Mouse (Mus musculus) ovary, postnatal 36 days (tissue): ENCODE measurements around the gene Ankrd17.
A peak's percentile ranks its signal among the peaks of the same experiment; 100 is the strongest.

Experiments
- DNase-seq: peaks from one replicate; pipeline ENCODE4 v3.0.0; 2022; ENCODE audit warnings: low spot score, mixed read lengths

The Ankrd17 gene

DNA sequence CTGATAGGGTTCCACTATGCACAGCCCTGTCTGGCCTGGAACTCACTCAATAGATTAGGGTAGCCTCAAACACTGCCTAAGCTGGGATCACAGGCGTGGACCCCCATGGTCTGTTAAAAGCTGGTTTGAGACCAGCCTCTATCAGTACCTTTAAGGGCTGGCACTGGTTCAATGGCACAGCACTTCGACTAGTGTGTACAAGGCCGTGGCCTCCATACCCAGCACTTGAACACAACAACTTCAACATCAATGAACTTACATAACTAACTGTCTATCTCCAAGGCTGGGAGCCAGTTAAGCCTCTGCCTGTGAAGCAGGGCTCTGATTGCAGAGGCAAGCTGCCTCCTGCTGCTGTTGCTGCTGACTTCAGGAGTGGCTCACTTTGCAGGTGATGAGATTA, 148.6 kb downstream of the Ankrd17 start:
- peak; percentile 33 for DNase-seq

DNA sequence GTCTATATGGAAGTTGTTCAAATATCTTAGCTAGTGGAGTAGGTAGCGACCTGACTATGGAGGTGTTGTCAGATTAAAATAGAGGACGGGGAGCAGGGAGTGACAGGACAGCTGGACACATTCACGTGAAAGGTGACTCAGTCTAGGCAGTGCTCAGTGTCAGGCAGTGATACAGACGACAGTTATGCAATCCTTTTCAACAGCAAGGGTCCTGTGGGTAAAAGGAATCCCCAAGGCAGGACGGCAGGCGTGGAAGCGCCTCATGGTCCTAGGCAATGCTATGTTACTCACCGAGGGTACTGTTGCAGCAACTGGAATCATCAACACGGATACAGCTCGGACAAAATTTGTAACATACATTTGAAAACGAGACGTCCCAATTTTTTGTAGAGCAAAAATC, 149.2 kb downstream of the Ankrd17 start:
- DNase-seq = no peak

GRCm38 (mm10) chr5:90213356-90213755, 153.0 kb downstream of the Ankrd17 start:
- no peak for DNase-seq

DNA sequence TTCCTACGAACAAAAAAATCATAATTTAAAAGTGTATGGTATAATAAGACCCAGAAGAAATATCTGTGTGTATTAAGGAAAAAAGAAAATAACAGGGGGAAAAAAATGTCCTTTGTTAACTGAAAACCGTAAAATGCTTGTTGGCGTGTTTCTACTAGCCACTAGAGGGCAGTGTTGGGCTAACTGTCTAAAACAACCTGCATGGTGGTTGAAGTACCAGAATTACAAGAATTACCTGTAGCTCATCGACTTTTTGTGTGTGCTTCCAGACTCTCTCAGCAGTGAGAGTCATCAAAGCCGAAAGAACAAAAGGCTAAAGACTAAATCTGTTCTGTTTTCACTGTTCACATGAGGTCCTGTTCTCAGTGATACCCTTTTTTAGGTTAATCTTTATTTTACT, 163.2 kb downstream of the Ankrd17 start:
- DNase-seq = no peak

DNA sequence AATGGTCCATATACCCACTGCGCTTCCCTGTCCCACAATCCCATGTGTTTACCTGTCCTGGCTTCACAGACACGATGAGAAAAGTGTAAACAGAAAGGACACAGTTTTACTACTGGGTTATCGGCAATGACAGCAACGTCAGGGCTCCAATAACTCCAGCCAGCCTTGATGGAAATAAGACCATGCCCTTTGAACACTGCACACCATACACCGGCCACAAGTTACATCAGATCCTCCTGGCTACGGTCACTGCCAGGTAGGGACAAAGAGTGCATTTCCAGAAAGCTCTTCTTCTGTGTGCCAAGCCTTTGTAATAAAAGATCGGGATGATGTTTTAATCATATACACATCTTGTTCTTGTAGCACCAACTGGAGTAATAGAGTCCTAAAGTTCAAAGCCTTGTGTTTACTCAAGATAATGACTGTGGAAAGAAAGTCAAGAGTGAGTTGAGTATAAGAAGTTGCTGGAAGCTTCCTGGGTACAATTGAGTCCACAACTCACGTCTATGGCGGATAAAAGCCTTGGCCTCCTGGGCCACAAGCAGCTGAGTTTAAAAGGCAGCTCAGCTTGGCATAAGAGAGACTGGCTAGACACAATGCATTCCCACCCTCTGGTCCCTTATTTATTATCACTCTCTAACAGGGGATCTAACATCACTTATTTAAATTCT, 163.8 kb downstream of the Ankrd17 start:
- no peak for DNase-seq

- no peak for DNase-seq
Observed at GRCm38 (mm10) chr5:90199922-90200632, 166.3 kb downstream of the Ankrd17 start.

DNA sequence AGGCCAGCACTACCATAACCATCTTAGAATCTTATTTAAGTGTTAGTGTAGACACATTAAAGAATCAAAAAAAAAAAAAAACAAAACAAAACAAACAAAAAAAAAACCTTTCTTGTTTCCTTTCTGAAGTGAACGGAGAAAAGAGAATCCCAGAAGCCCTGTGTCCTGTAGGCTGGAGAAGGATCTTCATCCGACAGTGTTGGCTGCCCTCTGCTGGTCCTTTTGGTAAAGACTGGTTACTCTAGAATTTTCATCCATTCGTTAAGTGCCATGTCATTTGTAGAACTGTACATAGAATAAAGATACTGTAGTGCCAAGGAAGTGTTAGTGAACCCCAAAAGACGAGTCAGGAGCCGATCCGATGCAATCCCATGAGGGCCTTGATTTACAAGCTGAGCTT, 171.5 kb downstream of the Ankrd17 start:
- peak; percentile 40 for DNase-seq

GRCm38 (mm10) chr5:90182782-90183181, 183.6 kb downstream of the Ankrd17 start:
- no peak for DNase-seq

- no peak for DNase-seq
Observed at GRCm38 (mm10) chr5:90179094-90179493, 187.3 kb downstream of the Ankrd17 start.

DNA sequence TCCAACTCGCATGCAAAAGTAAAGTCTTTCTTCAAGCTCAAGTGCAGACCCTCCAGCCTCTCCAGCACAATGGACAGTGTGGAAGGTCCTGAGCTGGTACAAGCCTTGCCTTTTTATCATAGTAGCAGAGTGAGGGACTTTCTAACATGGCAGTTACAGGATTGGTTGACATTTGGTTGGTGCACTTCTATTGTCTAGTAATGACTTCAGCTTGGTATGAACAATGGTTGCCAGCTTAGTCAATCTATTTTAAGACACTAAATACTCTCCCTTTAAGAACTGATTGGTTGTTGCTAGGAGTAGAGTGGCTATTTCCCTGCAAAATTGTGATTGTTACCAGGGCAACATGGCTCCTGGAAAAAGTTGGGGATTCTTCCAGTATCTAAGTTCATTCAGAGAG, 188.3 kb downstream of the Ankrd17 start:
- DNase-seq = no peak
